Mouse (Mus musculus) neutrophil, adult 5-6 weeks (primary cell): Measurements from ENCODE around the gene Tsen54. TPM values are rescaled to one million over a fixed set of nuclear protein-coding genes. Genes with fewer than 3 reads are reported as not detected.

Source experiments
- ATAC-seq: fragments of 151-379, 151-347 bp; 2 replicates; pipeline ENCODE4 v1.8.0; 2017; ENCODE audit warnings: mild to moderate bottlenecking, moderate TSS enrichment; ENCODE audit not compliant: insufficient number of reproducible peaks, poor library complexity, low FRiP score, severe bottlenecking; ENCODE audit errors: extremely low read depth
- total RNA-seq: library from RNA; stranded (forward); fragments of 200-1000 nt; gene quantifications from 2 replicates; pipeline ENCODE4 v1.2.3, GENCODE M21; 2017

The Tsen54 gene
- 8.8 and 15.2 TPM in 2 replicates for total RNA-seq

DNA sequence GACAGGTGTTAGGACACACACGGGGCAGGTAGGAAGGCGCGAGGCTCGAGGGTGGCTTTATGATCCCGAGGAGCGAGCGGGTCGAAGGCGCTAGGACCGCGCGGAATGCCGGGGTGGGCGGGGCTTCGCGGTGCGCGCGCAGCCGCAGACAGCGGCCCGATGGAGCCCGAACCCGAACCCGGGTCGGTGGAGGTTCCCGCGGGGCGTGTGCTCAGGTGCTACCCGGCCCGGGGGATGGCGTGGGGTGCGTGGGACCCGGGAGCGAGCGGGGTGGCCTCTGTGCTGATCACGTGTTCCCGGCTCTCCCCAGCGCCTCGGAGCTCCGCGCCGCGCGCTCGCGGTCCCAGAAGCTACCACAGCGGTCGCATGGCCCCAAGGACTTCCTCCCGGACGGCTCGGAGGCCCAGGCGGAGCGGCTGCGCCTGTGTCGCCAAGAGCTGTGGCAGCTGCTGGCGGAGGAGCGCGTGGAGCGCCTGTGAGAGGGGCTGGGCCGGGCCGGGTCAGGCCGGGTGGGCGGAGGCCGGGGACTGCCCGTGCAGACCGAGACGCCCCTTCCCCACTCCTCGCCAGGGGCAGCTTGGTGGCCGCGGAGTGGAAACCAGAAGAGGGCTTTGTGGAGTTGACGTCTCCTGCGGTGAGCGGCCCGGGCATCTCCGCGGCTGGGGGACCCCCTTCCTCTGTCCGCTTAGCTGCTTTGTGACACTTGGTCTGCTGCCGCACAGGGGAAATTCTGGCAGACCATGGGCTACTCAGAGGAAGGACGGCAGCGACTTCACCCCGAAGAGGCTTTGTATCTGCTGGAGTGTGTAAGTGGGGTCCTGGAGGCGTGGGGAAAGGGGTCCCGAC is at the start of gene Tsen54:
Gene Tsen54 (plus strand): TSS at position 120 of the 846 bp plus-strand sequence.
- ATAC-seq, result 0 out of 2 replicates have a peak, but pooled peaks have one; percentile 14

DNA sequence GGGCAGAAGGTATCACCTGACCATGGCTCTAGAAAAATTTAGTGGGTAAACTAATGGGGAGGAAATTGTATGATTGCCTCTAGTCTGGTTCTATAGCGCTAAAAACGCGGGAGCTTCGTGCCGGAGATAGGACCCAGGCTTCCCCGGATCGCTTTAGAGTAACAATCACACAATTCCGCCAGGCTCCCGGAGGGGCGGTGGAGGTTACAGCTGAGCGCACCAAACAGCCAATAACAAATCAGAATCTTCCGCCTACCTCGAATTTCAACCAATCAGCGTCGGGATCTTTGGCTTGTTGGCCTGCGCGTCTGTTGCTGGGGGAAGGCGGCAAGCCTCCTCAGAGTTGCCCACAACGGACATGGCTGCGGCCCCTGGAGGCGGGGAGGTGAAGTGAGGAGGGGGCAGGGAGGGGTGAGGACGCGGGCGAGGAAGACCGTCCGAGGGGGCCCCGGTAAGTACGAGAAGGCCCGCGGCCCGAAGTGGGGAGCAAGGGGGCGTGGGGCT is 49.4 kb upstream of the Tsen54 start, which contains the start of gene Tmem94:
Gene Tmem94 (plus strand): TSS at position 331 of the 504 bp plus-strand sequence.
- ATAC-seq, result peak; percentile 99

DNA sequence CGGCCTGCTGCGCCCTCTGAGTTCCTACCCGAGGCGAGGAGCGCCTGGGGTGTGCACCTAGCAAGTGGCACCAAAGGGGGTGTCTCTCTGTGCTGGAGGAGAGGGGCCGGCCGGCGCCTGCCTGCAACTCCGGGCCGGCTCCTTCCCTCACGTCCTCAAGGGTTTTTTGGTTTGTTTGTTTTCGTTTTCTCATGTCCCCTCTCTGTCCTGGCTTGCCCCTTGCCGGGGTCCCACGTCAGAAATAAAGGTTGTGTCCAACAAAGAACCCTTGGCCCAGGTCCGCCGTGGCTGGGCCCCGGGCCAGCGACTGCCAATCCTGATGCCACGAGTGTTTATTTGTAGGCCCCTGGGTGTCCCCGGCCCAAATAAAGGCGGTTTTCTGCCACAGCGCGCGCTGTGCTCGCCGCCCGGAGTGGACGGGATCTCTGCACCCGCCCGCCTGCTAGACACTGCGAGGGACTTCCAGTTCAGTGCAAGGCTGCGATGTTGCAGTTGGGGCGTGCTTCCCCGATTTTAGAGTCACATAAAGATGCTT is 48.9 kb upstream of the Tsen54 start:
- ATAC-seq, result peak; percentile 27; the same call in 1 of the 2 replicates

DNA sequence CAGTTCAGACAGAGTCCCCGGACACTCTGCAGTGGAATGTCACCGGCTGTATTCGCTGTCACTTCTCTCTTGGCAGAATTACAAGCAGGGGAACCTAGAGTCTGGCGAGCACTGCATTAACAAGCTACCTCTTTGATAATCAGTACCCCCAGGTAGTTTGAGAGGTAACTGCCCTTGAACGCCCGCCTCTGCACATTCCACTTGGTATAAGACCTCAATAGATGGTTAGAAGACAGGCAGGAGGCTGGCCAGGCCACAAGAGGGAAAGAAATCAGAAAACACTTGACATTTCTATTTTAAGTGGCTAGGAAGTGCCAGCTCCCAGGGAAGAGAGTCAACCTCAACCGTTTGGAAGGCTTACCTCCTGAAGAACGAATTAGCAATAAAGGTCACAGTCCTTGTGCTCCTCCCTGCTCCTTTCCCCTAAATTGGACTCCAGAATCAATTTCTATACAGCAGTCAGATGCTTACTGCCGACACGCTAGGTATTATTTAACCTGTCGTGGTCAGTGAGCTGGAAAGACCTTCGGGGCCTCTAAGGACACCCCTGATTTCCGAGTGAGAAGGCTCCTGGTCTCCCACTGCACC is 48.1 kb upstream of the Tsen54 start:
- ATAC-seq, result no peak

DNA sequence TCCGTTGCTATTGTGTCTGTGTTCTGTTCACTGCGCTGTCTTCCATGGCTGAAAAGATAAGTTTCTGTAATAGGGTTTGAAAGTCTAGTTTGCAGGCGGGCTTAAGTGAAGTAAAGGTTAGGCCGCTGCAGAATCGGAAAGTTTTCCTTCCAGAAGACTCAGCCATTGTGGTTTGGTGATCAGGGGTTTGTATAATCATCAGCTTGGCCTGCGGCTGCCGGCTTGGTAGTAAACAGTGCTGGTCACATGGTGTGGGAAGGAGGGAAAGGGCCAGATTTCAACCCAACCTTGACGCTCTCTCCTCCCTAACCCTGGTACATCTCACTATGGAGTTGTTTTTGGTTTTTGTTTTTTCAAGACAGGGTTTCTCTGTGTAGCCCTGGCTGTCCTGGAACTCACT is 47.5 kb upstream of the Tsen54 start:
- no peak for ATAC-seq

DNA sequence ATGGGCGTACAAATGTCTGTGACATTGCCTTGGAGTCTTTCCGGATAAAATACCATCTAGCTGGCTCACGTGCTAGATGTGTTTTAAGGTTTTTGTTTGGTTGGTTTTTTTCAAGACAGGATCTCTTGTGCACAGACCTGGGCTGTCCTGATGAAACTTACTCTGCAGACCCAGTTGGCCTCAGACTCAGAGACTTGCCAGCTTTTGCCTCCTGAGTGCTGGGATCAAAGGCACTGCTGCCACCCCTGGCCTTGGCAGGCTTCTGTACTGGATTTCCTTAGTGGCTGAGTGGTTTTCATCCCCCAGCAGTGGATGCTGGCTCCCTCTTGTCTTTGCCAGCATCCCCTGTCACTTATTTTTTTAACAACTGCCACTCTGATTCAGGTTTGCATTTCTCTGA is 45.6 kb upstream of the Tsen54 start:
- no peak for ATAC-seq

DNA sequence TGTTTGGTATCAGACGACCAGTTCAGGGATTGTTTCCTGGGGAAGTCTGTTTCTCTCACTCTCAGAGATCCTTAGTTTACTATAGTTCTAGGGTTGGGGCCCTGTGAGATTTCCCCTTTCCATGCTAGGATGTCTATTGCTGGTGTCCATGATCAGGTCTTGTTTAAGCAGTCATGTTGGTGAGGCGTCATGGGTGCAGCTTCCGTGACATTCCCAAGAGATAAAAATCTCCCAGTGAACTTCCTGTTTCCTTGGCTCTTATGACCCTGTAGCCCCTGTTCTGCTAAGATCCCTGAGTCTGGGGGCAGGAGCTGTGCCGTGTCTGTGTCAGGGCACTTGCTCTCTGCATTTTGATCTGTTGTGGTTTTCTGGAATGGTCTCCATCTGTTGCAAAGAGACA is 39.9 kb upstream of the Tsen54 start:
- ATAC-seq, result no peak

DNA sequence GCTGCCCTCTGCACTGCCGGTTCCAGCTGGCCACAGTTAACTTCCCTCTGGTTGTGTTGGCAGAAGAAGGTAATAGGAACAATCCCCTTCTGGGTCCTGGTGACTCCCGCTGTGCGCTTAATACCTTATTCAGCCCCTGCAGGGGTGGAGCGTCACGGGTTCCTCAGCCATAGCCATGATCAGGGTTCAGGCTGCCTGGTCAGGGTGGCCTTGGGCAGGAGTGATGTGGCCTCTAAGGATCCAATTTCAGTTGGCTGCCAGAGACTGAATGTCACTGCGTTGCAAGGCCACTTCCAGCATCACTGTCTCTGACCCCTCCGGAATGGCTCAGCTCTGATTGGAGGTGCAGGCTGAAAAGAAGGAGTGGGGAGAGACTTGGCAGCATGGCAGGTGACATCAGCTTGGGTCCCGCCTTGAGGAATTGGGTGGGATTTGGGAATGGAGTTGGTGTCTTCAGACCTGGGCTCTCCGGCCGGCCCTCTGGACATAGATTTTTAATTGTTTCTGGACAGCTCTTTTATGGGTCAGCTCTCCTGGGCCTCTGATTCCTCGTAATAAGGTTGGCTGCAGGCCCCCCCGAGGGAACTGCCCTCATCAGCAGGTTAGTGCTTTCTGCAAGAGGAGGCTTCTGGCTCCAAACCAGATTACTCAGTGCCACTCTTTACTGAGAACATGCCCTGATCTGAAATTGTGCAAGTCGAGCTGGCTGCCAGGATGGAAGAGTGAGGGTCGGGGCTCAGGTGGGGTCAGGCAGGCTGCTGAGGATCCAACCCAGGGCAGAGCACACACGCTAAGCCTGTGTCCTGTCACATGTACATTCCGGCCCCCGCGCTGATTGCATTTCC is 38.5 kb upstream of the Tsen54 start:
- ATAC-seq, result no peak

DNA sequence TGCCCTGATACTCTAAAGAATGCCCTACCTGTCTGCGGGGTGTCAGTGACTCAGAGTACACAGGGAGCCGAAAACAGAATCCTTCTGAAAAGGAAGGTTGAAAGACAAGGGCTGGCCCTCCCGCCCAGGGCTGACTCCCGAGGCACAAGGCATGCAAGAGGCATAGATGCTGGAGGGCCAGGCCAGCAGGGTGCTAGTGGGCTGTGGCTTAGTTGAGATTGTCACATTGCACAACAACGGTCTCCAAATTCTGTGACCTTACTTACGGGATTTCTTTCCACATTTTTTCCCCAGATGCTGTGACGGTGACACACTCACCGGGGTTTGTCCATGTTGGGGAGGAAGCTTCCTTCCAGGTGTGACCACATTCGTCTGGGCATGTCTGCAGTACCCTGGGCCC is 37.6 kb upstream of the Tsen54 start:
- ATAC-seq, result no peak

DNA sequence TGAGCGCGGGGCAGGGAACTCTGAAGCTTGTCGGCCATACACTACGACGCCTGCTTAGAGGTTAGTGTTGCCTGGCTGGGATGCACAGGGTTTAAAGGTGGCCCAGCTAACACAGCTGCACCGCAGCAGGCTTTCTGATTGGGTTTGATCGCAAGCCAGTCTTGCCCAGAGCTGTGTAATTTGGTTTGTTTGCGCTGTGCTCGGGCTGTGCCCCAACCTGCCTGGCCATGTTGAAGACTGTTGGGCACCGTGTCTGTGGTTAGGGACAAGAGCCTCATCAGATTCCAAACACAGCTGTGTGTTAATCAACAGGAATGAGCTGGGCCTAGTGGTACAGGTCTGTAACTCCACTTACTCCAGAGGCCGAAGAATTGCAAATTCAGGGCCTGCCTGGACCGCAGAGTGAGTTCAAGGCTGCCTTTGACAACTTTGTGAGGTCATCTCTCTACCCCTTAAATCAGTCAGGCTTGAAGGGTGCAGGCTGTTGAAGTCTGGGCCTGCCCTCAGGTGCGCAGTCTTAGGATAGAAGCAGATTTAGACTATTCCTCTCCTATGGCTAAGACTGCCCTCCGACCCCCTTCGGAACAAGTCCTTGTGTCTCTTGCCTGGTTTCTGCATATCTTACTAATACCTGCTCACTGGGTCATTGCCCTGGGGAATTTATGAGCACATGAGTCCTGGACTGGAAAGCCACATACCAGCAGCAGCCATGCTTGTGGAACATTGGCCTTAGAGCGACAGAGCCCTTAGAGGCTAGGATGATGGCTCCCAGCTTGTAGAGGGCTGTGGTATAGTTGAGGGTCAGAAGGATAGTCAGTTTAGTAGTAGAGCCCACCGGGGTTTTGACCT is 36.8 kb upstream of the Tsen54 start:
- ATAC-seq, result no peak

DNA sequence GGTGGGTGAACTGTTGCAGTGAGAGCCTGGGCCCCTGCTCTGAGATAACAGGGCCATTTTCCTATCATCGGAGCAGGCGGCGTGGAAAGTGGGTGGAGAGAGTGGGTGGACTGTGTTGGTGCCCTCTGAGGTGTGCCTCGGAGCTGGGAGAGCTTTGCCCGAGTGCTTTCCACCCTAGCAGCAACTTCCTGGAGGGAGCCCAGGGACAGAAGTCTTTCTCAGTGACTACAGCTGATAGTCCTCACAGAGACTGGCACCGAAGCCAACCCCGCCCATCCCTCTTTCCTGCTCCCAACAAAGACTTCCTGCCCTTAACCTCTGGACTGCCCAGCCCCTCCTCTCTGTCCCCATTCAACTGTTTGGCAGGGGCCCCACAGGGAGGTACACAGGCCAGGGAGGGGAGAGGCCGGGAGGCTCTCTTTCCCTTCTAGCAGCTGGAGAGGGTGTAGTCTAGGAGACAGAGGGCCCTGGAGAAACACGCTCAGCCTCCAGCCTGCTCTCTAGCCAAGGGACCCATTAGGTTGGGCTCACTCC is 35.4 kb upstream of the Tsen54 start:
- no peak for ATAC-seq

DNA sequence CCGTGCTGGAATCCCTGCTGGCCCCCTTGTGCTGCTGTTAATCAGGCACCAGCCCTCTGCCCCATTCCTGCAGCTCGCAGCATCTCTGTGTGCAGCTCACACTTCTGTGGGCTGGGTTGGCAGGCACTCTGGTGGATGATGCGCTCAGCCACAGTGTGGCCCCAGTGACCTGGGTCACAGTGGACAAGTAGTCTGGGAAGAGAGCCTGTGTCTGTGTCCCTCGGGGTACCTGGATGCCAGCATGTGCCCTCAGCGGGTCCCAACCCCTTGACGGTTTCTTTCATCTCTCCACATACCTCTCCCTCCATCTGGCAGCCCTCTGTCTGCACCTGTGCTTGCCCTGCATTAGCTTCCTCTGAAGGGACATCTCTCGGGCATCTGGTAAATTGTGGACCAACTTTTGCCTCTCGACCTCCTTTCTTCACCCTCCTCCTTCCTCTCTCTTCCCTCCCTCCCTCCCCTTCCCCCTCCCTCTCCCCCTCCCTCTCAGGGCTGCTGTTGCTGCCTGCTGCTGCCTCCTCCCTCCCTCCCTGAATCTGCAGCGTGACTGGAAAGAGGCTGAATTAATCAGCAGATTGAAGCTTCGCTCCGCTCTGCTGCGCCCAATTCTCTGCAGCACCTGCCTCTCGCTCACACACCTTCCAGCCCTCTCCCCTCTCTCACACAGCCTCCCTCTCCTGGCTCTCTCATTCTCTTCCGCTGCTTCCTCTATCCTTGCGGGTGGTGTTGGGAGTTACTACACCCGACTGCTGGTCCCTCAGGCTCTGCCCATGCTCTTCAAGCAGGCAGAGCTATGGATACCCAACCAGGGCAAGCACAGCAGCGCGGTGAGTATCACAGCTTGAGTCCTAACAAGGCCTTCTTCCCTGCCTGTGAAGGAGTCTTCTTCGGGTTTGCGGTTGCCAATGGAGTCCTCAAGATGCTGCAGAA is 34.1 kb upstream of the Tsen54 start:
- ATAC-seq, result no peak

DNA sequence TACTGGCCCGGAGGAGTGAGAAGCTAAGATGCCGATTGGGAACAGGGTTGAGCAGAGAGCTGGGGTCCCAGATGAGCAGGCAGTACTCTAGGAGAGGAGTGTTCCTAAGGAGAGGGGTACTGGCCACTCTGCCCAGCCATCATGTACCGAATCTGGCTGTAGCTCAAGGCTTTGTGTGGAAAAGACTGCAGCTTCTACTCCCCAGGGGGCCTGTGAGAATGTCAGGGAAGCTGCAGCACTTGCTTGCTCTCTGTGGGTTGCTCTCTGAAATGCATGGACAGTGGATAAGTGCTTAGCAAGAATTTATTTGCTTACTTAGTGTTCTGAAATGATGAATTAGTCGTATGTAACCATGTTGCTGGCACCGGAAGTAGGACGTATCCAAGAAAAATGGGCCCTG is 28.1 kb upstream of the Tsen54 start:
- ATAC-seq, result no peak

DNA sequence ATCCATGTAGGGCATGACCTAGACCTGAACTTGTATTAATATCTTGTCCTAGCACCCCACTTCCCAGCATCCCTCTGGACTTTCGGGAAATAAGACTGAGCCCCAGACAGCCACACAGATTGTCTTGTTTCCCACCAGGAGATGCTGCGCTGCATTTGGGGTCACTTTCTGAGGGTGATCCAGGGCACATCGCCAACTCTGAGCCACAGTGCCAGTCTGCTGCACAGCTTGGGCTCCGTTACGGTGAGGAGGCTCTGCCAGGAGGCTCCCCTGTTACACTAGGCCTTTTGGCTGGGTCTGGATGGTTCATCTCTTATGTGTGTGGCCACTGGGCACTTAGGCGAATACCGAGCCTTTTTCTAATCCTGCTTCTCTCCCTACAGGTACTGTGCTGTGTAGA is 24.7 kb upstream of the Tsen54 start:
- no peak for ATAC-seq

DNA sequence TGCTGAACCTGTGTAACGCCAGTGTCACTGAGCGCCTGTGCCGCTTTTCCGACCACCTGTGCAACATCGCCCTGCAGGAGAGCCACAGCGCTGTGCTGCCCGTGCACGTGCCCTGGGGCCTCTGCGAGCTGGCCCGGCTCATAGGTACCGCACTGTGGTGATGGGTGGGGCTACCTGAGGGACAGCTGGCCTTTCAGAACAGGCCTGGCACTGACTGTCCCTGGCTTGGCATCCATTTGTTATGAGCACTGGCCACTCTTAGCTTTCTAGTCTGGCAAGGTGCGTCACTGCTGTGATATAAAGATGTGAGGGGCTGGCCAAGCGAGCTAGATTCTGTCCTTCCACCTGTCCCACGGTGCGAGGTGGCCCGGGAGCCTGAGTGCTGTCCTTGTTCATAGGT is 22.6 kb upstream of the Tsen54 start:
- ATAC-seq, result no peak

DNA sequence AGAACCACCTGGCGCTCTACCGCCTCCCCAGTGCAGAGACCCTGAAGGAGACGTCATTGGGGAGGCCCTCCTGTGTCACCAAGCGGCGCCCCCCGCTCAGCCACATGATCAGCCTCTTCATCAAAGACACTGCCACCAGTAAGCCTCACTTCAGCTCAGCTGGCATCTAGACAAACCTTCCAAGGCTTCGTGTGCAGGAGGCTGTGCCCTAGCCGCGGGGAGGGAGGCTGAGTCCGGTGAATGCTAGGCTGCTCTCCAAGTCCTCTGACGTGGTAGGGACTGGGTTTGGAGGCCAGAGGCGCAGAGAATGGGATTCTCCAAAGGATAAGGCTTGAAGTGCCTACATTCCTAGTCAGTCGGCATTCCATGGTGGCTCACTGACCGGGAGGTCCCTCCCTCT is 22.2 kb upstream of the Tsen54 start:
- ATAC-seq, result no peak

DNA sequence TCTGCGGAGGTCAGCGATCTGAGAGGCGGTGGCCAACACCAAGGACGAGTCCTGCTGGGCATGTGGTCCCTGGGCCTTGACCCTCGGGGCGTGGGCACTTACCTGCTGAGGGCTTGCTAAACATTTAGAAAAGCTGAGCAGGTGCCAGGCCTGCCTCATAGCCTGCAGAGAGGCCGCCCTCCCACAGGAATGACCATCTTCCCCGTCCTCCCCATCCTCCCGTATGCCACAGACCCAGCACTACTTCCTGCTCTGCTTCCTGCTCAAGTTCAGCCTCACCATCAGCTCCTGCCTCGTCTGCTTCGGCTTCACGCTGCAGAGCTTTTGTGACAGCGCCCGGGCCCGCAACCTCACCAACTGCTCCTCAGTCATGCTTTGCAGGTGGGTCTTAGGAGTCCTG is 17.6 kb upstream of the Tsen54 start:
- no peak for ATAC-seq
